In genomic region chr12:25816248-25816647, GRCm38 (mm10) we compare ENCODE assay signal across 20 mouse cellular contexts.
"Had no signal": no experiment of that assay in that cellular context is flagged by ENCODE, and none has a peak within 500 bp of the region (broad histone marks: within the 10 kb centered on the region; RNA-seq: fewer than 3 reads in every experiment).

No protein-coding gene starts in this region.

- H3K4me3 ChIP-seq: intestine, embryonic 15.5 days; kidney, embryonic 15.5 days; left cerebral cortex, adult 2 months; liver, embryonic 12.5 days; liver, embryonic 15.5 days; lung, embryonic 15.5 days; midbrain, embryonic 12.5 days; midbrain, embryonic 15.5 days; neural tube, embryonic 12.5 days; neural tube, embryonic 15.5 days had no signal

- H3K4me1 ChIP-seq: intestine, embryonic 15.5 days; kidney, embryonic 15.5 days; liver, embryonic 12.5 days; liver, embryonic 15.5 days; lung, embryonic 15.5 days; midbrain, embryonic 12.5 days; midbrain, embryonic 15.5 days; neural tube, embryonic 12.5 days; neural tube, embryonic 15.5 days had no signal

- DNase-seq: kidney, adult 11 months; kidney, adult 8-10 months; kidney, postnatal 10 days; kidney, postnatal 36 days; layer of hippocampus, postnatal 36 days; right cerebral cortex, adult 18-20 months; right cerebral cortex, postnatal 14 days; right cerebral cortex, postnatal 4 days; thymus, adult 2 months; thymus, postnatal 36 days had no signal
